Mouse (Mus musculus) spleen, postnatal 14 days (tissue): ENCODE data around the gene Oxsr1.
"Not testable (repeated sequence)": the region's sequence is repeated elsewhere in the genome, so short reads cannot be mapped to it uniquely, and the experiment has no call there.

ENCODE experiments used
- DNase-seq, 2 experiments: peaks; one replicate each; pipeline ENCODE4 v3.0.0; 2021 to 2022; ENCODE audit warnings: low spot score in 2 of 2

Gene Oxsr1

GRCm38 (mm10) chr9:119271496-119271895 lies 50.7 kb downstream of the Oxsr1 start:
- DNase-seq: no peak

GRCm38 (mm10) chr9:119268588-119269145 lies 53.6 kb downstream of the Oxsr1 start:
- DNase-seq: no peak

- DNase-seq: no peak
These were observed 54.1 kb downstream of the Oxsr1 start for GRCm38 (mm10) chr9:119268120-119268519.

- DNase-seq: not testable (repeated sequence)
These were observed 56.2 kb downstream of the Oxsr1 start for GRCm38 (mm10) chr9:119266121-119266395.

- not testable (repeated sequence) for DNase-seq
These were observed 56.7 kb downstream of the Oxsr1 start for GRCm38 (mm10) chr9:119265373-119266120.

- no peak for DNase-seq
These were observed 59.2 kb downstream of the Oxsr1 start for GRCm38 (mm10) chr9:119263067-119263466.

GRCm38 (mm10) chr9:119260825-119261224 lies 61.4 kb downstream of the Oxsr1 start:
- no peak for DNase-seq

GRCm38 (mm10) chr9:119258785-119259184 lies 63.4 kb downstream of the Oxsr1 start:
- no peak for DNase-seq

- DNase-seq: no peak
These were observed 64.1 kb downstream of the Oxsr1 start for GRCm38 (mm10) chr9:119258128-119258527.

- no peak for DNase-seq
These were observed 66.1 kb downstream of the Oxsr1 start for GRCm38 (mm10) chr9:119256161-119256560.

- DNase-seq: no peak
These were observed 67.1 kb downstream of the Oxsr1 start for GRCm38 (mm10) chr9:119255096-119255495.

- no peak for DNase-seq
These were observed 68.0 kb downstream of the Oxsr1 start for GRCm38 (mm10) chr9:119254187-119254586.

- DNase-seq: no peak
These were observed 74.2 kb downstream of the Oxsr1 start for GRCm38 (mm10) chr9:119247996-119248395.

- DNase-seq: no peak
These were observed 75.4 kb downstream of the Oxsr1 start for GRCm38 (mm10) chr9:119246826-119247225.

- no peak for DNase-seq
These were observed 78.2 kb downstream of the Oxsr1 start for GRCm38 (mm10) chr9:119243981-119244380.

GRCm38 (mm10) chr9:119241169-119241865 lies 80.9 kb downstream of the Oxsr1 start:
- DNase-seq: no peak

- DNase-seq: no peak
These were observed 81.8 kb downstream of the Oxsr1 start for GRCm38 (mm10) chr9:119240286-119240997.

GRCm38 (mm10) chr9:119239274-119239673 lies 83.0 kb downstream of the Oxsr1 start:
- no peak for DNase-seq

- no peak for DNase-seq
These were observed 83.4 kb downstream of the Oxsr1 start for GRCm38 (mm10) chr9:119238796-119239195.

GRCm38 (mm10) chr9:119231552-119231951 lies 90.7 kb downstream of the Oxsr1 start:
- DNase-seq: no peak

GRCm38 (mm10) chr9:119230829-119231228 lies 91.4 kb downstream of the Oxsr1 start:
- no peak for DNase-seq

- no peak for DNase-seq
These were observed 102.0 kb downstream of the Oxsr1 start for GRCm38 (mm10) chr9:119220249-119220648.
